Mouse (Mus musculus): Measurements from ENCODE around the gene Rpl34. TPM values are rescaled to one million over a fixed set of nuclear protein-coding genes. Genes with fewer than 3 reads are reported as not detected.

Rpl34 gene
- polyA plus RNA-seq, 1 experiment: 1,847 TPM

GRCm38 (mm10) chr3:130718871-130719270 is 11.3 kb downstream of the Rpl34 start:
- Histone ChIP-seq H3ac (ENCODE audit: control insufficient read depth, insufficient read length) (no peak overlapping the region), H3K4me2 (ENCODE audit: low read depth) (no peak overlapping the region), H3K27me3 (ENCODE audit: control insufficient read depth, insufficient read depth, insufficient read length) (no peaks in the 10 kb centered on the region), H3K36me3 (ENCODE audit: control insufficient read depth, insufficient read depth) (no peaks in the 10 kb centered on the region), H3K4me3 (no peak overlapping the region), H3K79me2 (ENCODE audit: control insufficient read depth, insufficient read depth) (no peaks in the 10 kb centered on the region)
- no peak for TF ChIP-seq POLR2AphosphoS2 (IDR thresholded peaks at IDR 0.05; ENCODE audit: insufficient read length, low read depth)
- TF ChIP-seq USF1 (IDR thresholded peaks at IDR 0.05; ENCODE audit: low read depth): no peak
- TF ChIP-seq REST (IDR thresholded peaks at IDR 0.05; ENCODE audit: insufficient read depth, insufficient read length): no peak
- no peak for TF ChIP-seq E2F4 (IDR thresholded peaks at IDR 0.05; ENCODE audit: insufficient read depth)
- no peak for TF ChIP-seq TCF3 (IDR thresholded peaks at IDR 0.05; ENCODE audit: insufficient read length, low read depth)
- TF ChIP-seq MAX (IDR thresholded peaks at IDR 0.05; ENCODE audit: low read depth): no peak
- TF ChIP-seq CEBPB (IDR thresholded peaks at IDR 0.05; ENCODE audit: insufficient read depth, poor library complexity, severe bottlenecking): no peak
- no peak for TF ChIP-seq TCF12 (IDR thresholded peaks at IDR 0.05; ENCODE audit: insufficient read depth, poor library complexity, severe bottlenecking)
- no peak for TF ChIP-seq MYOG (IDR thresholded peaks at IDR 0.05; ENCODE audit: control insufficient read depth in 1 of 3, insufficient read depth in 1 of 3, insufficient read length in 2 of 3, low read depth in 2 of 3)
- TF ChIP-seq SRF (IDR thresholded peaks at IDR 0.05; ENCODE audit: control insufficient read depth, insufficient read length, low read depth): no peak
- TF ChIP-seq MYOD1 (IDR thresholded peaks at IDR 0.05; ENCODE audit: control insufficient read depth in 1 of 3, insufficient read length in 2 of 3, low read depth in 2 of 3): no peak
- TF ChIP-seq POLR2A (IDR thresholded peaks at IDR 0.05; ENCODE audit: insufficient read length, low read depth): no peak

GRCm38 (mm10) chr3:130716555-130716954 is 13.6 kb downstream of the Rpl34 start:
- Histone ChIP-seq H3K4me2 (ENCODE audit: low read depth) (no peak overlapping the region), H3ac (ENCODE audit: control insufficient read depth, insufficient read length) (no peak overlapping the region), H3K36me3 (ENCODE audit: control insufficient read depth, insufficient read depth) (no peaks in the 10 kb centered on the region), H3K4me3 (no peak overlapping the region), H3K27me3 (ENCODE audit: control insufficient read depth, insufficient read depth, insufficient read length) (no peaks in the 10 kb centered on the region), H3K79me2 (ENCODE audit: control insufficient read depth, insufficient read depth) (no peaks in the 10 kb centered on the region)
- TF ChIP-seq SRF (IDR thresholded peaks at IDR 0.05; ENCODE audit: control insufficient read depth, insufficient read length, low read depth) (no peak), E2F4 (IDR thresholded peaks at IDR 0.05; ENCODE audit: insufficient read depth) (no peak), MAX (IDR thresholded peaks at IDR 0.05; ENCODE audit: low read depth) (no peak), TCF3 (IDR thresholded peaks at IDR 0.05; ENCODE audit: insufficient read length, low read depth) (no peak), CEBPB (IDR thresholded peaks at IDR 0.05; ENCODE audit: insufficient read depth, poor library complexity, severe bottlenecking) (no peak), POLR2A (IDR thresholded peaks at IDR 0.05; ENCODE audit: insufficient read length, low read depth) (no peak), REST (IDR thresholded peaks at IDR 0.05; ENCODE audit: insufficient read depth, insufficient read length) (no peak), USF1 (IDR thresholded peaks at IDR 0.05; ENCODE audit: low read depth) (no peak), TCF12 (IDR thresholded peaks at IDR 0.05; ENCODE audit: insufficient read depth, poor library complexity, severe bottlenecking) (no peak), MYOD1 (IDR thresholded peaks at IDR 0.05; ENCODE audit: control insufficient read depth in 1 of 3, insufficient read length in 2 of 3, low read depth in 2 of 3) (no peak), POLR2AphosphoS2 (IDR thresholded peaks at IDR 0.05; ENCODE audit: insufficient read length, low read depth) (no peak), MYOG (IDR thresholded peaks at IDR 0.05; ENCODE audit: control insufficient read depth in 1 of 3, insufficient read depth in 1 of 3, insufficient read length in 2 of 3, low read depth in 2 of 3) (no peak)

- peak overlapping the region; percentile 91 for H3K4me2 ChIP-seq (ENCODE audit: low read depth)
- H3K79me2 ChIP-seq (ENCODE audit: control insufficient read depth, insufficient read depth): no peaks in the 10 kb centered on the region
- H3K27me3 ChIP-seq (ENCODE audit: control insufficient read depth, insufficient read depth, insufficient read length): no peaks in the 10 kb centered on the region
- TF ChIP-seq USF1 (IDR thresholded peaks at IDR 0.05; ENCODE audit: low read depth): no peak
- TF ChIP-seq POLR2AphosphoS2 (IDR thresholded peaks at IDR 0.05; ENCODE audit: insufficient read length, low read depth): no peak
- TF ChIP-seq MYOD1 (IDR thresholded peaks at IDR 0.05; ENCODE audit: control insufficient read depth in 1 of 3, insufficient read length in 2 of 3, low read depth in 2 of 3): no peak
- TF ChIP-seq E2F4 (IDR thresholded peaks at IDR 0.05; ENCODE audit: insufficient read depth): no peak
- no peak for TF ChIP-seq MAX (IDR thresholded peaks at IDR 0.05; ENCODE audit: low read depth)
- no peaks in the 10 kb centered on the region for H3K36me3 ChIP-seq (ENCODE audit: control insufficient read depth, insufficient read depth)
- peak overlapping the region; percentile 12 for H3K4me3 ChIP-seq
- no peak overlapping the region for H3ac ChIP-seq (ENCODE audit: control insufficient read depth, insufficient read length)
These were observed 15.2 kb downstream of the Rpl34 start for GRCm38 (mm10) chr3:130714775-130715568.

- no peak for TF ChIP-seq TCF3 (IDR thresholded peaks at IDR 0.05; ENCODE audit: insufficient read length, low read depth)
- TF ChIP-seq MYOG (IDR thresholded peaks at IDR 0.05; ENCODE audit: control insufficient read depth in 1 of 3, insufficient read depth in 1 of 3, insufficient read length in 2 of 3, low read depth in 2 of 3): no peak
- TF ChIP-seq E2F4 (IDR thresholded peaks at IDR 0.05; ENCODE audit: insufficient read depth): no peak
- TF ChIP-seq TCF12 (IDR thresholded peaks at IDR 0.05; ENCODE audit: insufficient read depth, poor library complexity, severe bottlenecking): no peak
- no peak for TF ChIP-seq POLR2AphosphoS2 (IDR thresholded peaks at IDR 0.05; ENCODE audit: insufficient read length, low read depth)
- no peak for TF ChIP-seq MYOD1 (IDR thresholded peaks at IDR 0.05; ENCODE audit: control insufficient read depth in 1 of 3, insufficient read length in 2 of 3, low read depth in 2 of 3)
- no peak for TF ChIP-seq POLR2A (IDR thresholded peaks at IDR 0.05; ENCODE audit: insufficient read length, low read depth)
- TF ChIP-seq USF1 (IDR thresholded peaks at IDR 0.05; ENCODE audit: low read depth): no peak
- TF ChIP-seq CEBPB (IDR thresholded peaks at IDR 0.05; ENCODE audit: insufficient read depth, poor library complexity, severe bottlenecking): no peak
- no peak for TF ChIP-seq SRF (IDR thresholded peaks at IDR 0.05; ENCODE audit: control insufficient read depth, insufficient read length, low read depth)
- no peak for TF ChIP-seq MAX (IDR thresholded peaks at IDR 0.05; ENCODE audit: low read depth)
- no peak for TF ChIP-seq REST (IDR thresholded peaks at IDR 0.05; ENCODE audit: insufficient read depth, insufficient read length)
- H3K79me2 ChIP-seq (ENCODE audit: control insufficient read depth, insufficient read depth): peaks cover 11% of the 10 kb centered on the region
- H3K36me3 ChIP-seq (ENCODE audit: control insufficient read depth, insufficient read depth): no peaks in the 10 kb centered on the region
- H3K27me3 ChIP-seq (ENCODE audit: control insufficient read depth, insufficient read depth, insufficient read length): no peaks in the 10 kb centered on the region
- H3ac ChIP-seq (ENCODE audit: control insufficient read depth, insufficient read length): no peak overlapping the region
- no peak overlapping the region for H3K4me2 ChIP-seq (ENCODE audit: low read depth)
- no peak overlapping the region for H3K4me3 ChIP-seq
These were observed 17.3 kb downstream of the Rpl34 start for GRCm38 (mm10) chr3:130712891-130713290.
